Mouse (Mus musculus) right cerebral cortex, postnatal 36 days (tissue): Measurements from ENCODE around the gene Eipr1.
"Not testable (repeated sequence)": the region's sequence is repeated elsewhere in the genome, so short reads cannot be mapped to it uniquely, and the experiment has no call there.

Experiments used
- DNase-seq, 2 experiments: peaks; one replicate each; pipeline ENCODE4 v3.0.0; 2022; ENCODE audit warnings: low spot score in 2 of 2, mixed read lengths in 1 of 2

The Eipr1 gene

DNA sequence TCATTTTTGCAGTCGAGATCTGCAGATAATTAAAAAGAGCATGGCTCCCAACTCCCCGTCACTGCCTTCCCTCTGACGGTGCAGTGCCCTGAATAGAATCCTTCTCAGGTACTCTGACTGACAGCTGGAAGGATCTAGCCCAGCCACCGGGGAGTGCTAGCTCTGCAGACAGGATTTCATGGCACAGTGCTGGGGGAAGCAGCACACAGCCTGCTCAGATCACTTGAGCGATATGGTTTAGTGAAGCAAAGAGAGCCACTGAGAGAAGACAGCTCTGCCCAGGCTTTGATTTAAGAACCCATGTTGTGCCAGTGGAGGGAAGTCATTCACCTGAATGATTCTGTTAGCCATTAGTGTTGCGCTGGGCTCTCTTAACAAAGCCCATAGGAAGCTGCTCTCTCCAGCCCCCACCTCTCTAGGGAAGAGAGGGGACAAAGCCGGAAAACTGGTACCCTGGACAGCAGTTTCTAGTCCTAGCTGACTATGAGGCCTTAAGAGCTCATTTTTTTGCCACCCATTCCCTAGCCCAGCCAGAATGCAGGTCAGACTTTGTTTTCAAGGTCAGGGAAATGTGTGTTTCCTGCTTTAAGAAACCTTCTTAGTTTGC lies 137.6 kb downstream of the Eipr1 start:
- no peak for DNase-seq

DNA sequence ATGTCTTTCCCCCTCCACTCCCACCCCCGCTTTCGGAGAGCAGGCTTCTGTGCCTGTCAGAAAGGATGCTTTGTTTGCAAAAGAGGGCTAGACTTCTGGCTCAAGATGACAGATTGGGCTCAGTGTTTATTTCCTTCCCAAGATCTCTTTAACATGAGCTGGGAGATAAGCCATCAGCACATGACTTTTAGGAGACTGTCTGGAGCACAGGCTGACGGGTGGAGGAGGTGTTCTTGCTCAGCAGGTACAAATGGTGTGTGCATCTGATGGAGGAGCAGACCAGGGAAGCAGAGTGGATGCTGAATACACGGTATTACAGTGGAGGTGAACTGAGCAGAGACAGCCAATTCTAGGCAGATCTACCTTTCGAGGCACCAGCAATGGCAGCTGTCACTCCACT lies 139.9 kb downstream of the Eipr1 start:
- DNase-seq: no peak

DNA sequence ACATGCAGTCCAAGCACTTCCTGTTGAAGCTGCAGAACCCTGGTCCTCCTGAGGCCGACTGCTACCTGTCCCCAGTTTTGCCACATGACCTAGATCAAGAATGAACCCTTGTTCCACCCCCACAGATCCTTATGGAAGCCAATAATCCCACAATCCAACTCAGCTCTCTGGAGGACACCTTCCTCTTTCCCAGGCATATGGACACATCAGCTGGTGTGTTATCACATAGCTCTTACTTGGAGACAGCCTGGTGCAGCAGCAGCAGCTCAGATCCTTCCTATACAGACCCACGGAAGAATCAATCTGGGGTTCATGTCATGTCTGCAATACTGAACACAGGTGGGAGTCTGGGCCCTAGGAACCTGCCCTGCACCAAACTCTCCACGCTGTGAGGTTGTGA lies 145.0 kb downstream of the Eipr1 start:
- DNase-seq: no peak

DNA sequence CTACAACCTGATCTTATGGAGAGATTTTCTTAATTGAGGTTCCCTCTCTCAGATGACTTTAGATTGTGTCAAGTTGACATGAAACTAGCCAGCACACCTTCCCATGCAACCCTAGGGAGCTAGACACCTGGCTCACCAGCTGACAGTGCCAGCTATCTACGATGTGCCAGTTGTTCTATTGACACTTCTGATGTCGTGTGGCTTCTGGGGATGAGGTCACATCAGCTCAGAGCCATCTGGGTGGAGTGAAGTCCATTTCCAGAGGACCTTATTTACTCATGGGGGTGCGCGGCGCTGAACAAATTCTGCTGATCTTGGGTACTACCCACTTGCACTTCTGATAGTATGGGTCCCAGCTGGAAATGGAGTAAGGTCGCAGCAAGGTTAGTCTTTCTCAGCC lies 146.7 kb downstream of the Eipr1 start:
- DNase-seq: no peak

DNA sequence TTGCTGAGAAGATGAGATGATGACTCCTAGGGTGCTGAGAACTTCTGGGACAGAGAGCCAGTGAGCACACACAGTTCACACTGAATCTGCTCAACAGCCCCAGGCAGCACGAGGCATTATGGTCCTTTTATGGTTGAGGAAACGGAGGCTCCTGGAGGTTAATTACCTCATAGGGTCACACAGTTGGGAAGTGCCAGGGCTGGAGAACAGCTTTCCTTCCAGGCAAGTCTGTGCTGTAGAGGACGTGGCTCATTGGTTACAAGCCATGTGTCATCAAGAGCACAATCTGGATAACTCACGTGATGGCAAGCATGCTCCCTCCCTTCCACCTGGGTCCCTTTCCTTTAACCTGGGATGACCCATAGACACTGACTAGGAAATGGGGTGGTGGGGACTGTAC lies 148.1 kb downstream of the Eipr1 start:
- no peak for DNase-seq

DNA sequence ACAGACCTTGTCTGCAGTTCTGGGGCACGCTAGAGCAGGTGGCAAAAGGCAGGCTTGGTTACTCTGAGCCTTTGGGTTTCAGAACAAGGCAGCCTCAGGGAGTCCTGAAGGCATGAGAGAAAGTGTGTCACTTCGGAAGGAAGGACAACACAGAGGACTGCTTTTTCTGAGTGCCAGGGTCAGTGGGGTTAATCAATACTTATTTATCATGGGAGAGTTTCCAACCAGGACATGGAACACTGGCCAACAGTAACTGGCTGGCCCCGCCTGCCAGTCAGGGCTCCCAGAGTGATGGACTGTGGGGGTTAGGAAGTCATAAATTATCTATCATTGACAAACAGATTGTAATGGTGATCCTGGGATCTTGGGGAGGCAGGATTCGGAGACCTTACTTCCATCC lies 148.7 kb downstream of the Eipr1 start:
- no peak for DNase-seq

DNA sequence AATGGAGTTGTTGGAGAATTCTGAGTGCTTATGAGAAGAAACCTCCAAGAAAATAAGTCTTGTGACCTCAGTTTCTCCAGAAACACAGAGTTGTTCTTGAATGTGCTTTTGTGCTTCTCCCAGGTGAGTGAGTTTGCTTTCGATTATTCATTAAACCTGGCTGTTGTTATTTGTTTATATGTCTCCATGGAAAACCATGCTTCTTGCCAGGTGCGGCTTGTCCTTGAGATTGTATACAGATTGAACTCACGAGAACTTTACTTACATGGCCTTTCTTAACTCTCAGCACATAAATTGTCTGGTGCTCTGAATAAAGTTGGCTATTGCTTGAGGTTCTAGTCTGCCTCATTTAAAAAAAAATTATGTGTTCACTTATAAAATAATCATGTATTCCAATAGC lies 150.5 kb downstream of the Eipr1 start:
- DNase-seq: no peak

DNA sequence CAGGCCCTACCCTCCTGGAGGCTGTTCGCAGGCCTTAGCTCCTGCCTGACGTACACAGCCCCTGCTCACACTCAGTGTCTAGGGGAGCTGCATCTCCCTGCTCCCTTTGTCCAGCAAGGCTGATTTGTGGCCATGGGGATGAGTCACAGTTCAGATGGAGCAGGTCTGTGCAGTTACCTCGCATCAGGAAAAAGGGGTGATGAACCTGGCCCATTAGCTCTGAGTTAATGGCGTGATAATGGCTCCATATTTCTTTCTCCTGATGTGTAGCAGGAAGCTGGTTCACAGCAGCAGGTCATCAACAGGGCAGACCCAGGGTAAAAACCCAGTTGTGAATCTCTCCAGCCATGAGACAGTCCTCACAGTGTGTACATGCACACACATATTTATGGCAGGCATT lies 151.5 kb downstream of the Eipr1 start:
- DNase-seq: no peak

DNA sequence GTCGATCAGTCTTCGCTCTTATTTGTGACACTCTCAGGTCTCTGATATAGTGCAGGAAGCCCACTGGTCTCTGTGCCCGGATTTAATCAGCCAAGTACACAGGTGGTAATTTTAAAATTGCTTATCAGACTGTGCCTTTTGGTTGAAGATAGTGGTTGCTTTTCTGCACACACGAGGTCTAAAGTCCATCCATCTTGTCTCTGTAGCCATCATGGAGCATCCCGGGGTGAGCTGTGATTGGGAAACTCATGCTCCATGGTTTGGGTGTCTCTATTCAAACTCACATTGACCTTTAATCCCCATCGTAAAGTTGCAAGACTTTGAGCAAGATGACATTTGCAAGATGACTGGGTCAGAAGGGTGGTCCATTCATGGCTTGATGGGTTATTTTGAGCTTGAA lies 153.9 kb downstream of the Eipr1 start:
- DNase-seq: no peak

DNA sequence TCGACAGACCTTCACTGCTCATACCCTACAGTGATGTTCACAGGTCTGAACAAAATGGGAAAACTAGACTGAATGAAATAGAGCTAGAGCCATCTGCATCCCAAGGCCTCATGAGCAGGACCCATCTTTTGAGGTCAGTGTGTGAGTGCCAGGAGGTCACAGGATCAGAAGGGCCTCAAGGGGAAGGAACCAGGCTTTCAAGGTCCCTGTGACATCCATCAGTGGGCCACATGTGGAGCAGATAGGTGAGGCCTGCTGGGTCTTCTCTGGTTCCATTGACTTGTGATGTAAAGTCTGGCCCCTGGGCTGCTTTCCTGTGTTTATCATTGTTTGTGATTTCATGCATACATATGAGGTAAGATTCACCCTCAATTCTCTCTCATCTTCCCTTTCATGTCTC lies 154.4 kb downstream of the Eipr1 start:
- DNase-seq: no peak

DNA sequence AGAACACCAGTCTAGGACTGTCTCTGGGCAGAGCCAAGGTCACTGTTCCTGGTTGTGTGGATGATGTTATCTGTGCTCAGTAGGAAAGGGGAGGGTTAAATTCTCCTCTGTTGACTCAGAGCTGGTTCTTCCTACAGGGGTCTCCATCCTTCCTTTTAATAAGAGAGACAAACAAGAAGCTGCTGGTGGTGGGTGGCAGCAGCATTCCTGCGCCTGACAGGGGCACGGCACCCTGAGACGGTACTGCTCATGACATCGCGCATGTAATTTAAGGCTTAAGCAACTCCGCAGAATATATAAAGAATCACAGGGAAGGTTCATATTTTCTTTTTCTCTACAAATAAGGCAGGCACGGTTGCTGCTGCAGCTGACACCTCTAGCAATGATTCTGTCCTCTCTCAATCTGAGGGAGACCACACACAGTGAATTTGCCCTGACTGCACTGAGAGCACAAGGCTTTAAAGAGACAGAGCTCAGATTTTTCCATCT lies 155.2 kb downstream of the Eipr1 start:
- no peak for DNase-seq

DNA sequence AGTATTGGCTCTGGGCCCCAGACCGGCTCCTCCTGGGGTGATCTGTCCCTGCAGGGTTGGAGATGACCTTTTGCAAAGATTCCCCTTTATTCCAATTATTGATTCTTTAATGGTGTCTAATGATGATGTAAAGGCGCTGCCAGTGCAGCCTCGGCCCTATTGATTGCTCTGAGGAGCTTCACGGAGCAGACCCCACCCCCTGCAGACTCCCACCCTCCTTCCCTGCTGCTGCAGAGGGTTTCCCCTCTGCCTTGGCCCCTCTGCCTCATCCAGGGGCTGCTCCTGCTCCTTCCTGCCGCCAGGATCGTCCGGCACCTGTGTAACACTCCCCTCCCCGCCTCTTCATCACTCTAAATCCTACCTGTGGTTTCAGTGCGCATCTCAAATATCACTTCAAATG lies 156.2 kb downstream of the Eipr1 start:
- DNase-seq: no peak

DNA sequence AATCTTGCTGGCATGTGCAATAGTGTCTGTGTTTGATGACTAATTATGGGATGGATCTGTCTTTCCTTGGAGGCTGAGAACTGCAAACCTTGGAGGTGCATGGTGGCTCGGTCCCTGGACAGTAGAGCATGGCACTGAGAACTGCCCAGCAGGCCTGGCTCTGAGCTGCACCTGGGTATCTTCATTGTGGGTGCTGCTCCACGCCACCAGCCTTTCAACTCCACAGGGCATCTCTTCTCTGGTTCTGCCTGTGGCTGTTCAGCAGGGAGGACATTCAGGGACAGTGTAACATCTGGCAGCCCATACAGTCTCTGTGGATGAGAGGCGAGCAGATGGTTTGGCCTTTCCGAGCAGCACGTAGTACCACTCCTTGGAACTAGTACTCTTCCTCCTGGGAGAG lies 158.2 kb downstream of the Eipr1 start:
- DNase-seq: no peak

DNA sequence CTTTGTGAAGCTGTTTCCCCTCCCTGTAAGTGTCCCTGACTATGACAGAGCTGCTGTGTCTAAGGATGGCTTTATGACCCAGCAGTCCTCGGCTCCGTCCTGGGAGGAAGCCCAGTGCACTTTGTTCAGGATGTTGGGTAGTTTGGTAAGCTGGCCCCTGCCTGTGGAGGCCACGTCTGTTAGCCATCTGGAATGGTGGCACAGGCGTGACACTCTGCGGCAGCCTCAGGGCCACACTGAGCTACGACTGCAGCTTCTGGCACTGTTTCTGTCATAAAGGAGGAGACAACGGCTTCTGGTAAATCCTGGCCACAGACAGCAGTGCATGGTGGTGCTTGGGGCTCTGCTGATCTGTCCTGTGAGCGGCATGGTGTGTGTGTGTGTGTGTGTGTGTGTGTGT lies 159.0 kb downstream of the Eipr1 start:
- no peak for DNase-seq

DNA sequence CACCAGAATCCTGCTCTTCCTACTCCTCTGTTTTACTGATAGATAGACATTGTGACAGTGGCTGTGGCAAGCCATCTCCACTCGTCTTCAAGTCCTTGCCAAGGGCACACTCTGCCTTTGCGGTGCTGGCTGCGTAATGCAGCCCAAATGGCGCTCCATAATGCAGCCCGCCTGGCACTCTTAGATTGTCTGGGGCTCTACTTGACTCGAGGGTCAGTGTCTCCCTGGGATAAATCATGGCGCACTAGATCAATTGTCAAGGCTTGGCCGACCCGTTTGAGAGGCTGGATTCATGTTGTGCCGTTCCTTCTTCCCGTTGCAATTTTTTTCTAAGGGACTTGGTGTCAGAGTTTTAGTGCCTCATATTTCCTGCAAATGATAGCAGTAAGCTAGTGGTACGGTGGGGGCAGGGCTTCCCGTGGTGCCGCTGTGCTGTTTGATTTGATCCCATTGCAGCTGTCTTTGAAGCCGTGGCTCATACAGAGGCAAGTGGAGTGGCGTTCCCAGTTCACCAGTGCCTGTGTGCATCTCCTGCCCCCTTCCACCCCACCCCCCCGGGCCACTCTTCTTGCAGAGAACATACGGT lies 160.8 kb downstream of the Eipr1 start:
- no peak for DNase-seq

DNA sequence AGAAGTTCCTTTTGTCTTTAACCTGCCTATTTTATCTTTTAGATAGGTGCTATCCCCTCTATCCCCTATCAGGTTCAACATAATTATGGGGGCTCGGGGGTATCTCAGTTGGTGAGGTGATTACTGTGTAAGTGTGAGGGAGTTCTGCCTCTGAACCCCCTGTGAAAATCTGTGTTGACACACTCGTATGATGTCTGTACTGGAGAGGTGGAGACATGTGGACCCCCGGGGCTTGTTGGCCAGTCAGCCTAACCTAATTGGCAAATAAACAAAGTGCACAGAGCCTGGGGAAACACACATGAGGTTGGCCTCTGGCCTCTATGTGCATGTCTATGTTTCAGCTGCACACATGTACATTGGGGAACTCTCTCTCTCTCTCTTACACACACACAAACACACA lies 161.5 kb downstream of the Eipr1 start:
- DNase-seq: no peak

DNA sequence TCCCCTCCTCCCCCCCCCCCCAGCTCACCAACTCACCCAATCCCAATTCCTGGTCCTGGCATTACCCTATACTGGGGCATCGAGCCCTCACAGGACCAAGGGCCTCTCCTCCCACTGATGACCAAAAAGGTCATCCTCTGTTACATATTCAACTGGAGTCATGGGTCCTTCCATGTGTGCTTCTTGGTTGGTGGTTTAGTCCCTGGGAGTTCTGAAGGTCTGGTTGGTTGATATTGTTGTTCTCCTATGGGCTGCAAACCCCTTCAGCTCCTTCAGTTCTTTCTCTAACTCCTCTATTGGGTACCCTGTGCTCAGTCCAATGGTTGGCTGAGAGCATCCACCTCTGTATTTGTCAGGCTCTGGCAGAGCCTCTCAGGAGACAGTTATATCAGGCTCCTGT lies 162.5 kb downstream of the Eipr1 start:
- DNase-seq: not testable (repeated sequence)
